In genomic region chr2:148427553-148427952, GRCm38 (mm10) we compare ENCODE assay signal across 21 mouse cellular contexts. TPM values are rescaled to one million over a fixed set of nuclear protein-coding genes. Genes with fewer than 3 reads are reported as not detected.
DNase-seq lines count a peak whose midpoint lies in the region; ATAC-seq and TF ChIP-seq lines count a peak whose summit lies in the region.
"Had no signal": no experiment of that assay in that cellular context is flagged by ENCODE, and none has a peak within 500 bp of the region (broad histone marks: within the 10 kb centered on the region; RNA-seq: fewer than 3 reads in every experiment).

No protein-coding gene starts in this region.

- DNase-seq in heart, postnatal 0 days (ENCODE audit: low spot score) = peak; percentile 3
- DNase-seq in heart, postnatal 10 days = no peak
- no peak for DNase-seq in lung, postnatal 10 days
- DNase-seq in adipocyte (ENCODE audit: low spot score) = peak; percentile 78
- no peak for DNase-seq in right cerebral cortex, adult 2 months (ENCODE audit: low spot score in 2 of 2)
- no peak for DNase-seq in left cerebral cortex, adult 11 months (ENCODE audit: low spot score)
- DNase-seq: adrenal gland, postnatal 14 days; cerebellum, adult 18-20 months; cerebellum, adult 9-11 months; cerebellum, postnatal 36 days; forebrain, postnatal 0 days; gastrocnemius, postnatal 36 days; heart, postnatal 36 days had no signal

- H3K27me3 ChIP-seq in heart, postnatal 0 days (ENCODE audit: control insufficient read depth, insufficient read depth, low read length) = no peaks in the 10 kb centered on the region
- H3K27me3 ChIP-seq in lung, embryonic 16.5 days (ENCODE audit: control insufficient read depth, insufficient read depth, low read depth, low read length) = no peaks in the 10 kb centered on the region
- H3K27me3 ChIP-seq: forebrain, embryonic 13.5 days; heart, embryonic 15.5 days; hindbrain, embryonic 15.5 days had no signal

- no peaks in the 10 kb centered on the region for H3K4me1 ChIP-seq in heart, postnatal 0 days (ENCODE audit: control insufficient read depth, insufficient read depth)
- peaks cover 12% of the 10 kb centered on the region; the same call in 1 of the 2 replicates for H3K4me1 ChIP-seq in lung, embryonic 16.5 days (replicated peaks; ENCODE audit: control insufficient read depth, insufficient read depth, low read length)
- H3K4me1 ChIP-seq: forebrain, embryonic 13.5 days; heart, embryonic 15.5 days; hindbrain, embryonic 15.5 days had no signal

- no peak overlapping the region for H3K9ac ChIP-seq in heart, postnatal 0 days (replicated peaks; ENCODE audit: low read depth, low read length)
- no peak overlapping the region for H3K9ac ChIP-seq in lung, embryonic 16.5 days (ENCODE audit: low read length)
- H3K9ac ChIP-seq: forebrain, embryonic 13.5 days; forebrain, postnatal 0 days; heart, embryonic 15.5 days; hindbrain, embryonic 15.5 days had no signal

- H3K36me3 ChIP-seq in heart, postnatal 0 days (replicated peaks; ENCODE audit: control insufficient read depth, insufficient read depth, low read length) = no peaks in the 10 kb centered on the region
- H3K36me3 ChIP-seq in lung, embryonic 16.5 days (ENCODE audit: control insufficient read depth, insufficient read depth, low read length) = no peaks in the 10 kb centered on the region
- H3K36me3 ChIP-seq: embryonic facial prominence, embryonic 10.5 days; G1E; heart, embryonic 15.5 days; hindbrain, embryonic 15.5 days had no signal

- H3K4me2 ChIP-seq in heart, postnatal 0 days (ENCODE audit: low read depth, low read length) = no peak overlapping the region
- no peak overlapping the region for H3K4me2 ChIP-seq in lung, embryonic 16.5 days (ENCODE audit: low read depth, low read length)
- H3K4me2 ChIP-seq: forebrain, embryonic 13.5 days; heart, embryonic 15.5 days; hindbrain, embryonic 15.5 days had no signal

- WGBS in heart, postnatal 0 days = 82% methylated on average over 3 of the region's 3 CpGs
- 57% methylated on average over 3 of the region's 3 CpGs for WGBS in lung, embryonic 16.5 days

- ATAC-seq in heart, postnatal 0 days (ENCODE audit: insufficient read depth, low read depth) = no peak
- 0 out of 2 replicates have a peak, but pooled peaks have one; percentile 10 for ATAC-seq in lung, embryonic 16.5 days (ENCODE audit: low read depth)
- ATAC-seq in granulocyte monocyte progenitor cell, adult 5-6 weeks (replicated peaks; ENCODE audit: poor library complexity, severe bottlenecking) = peak; percentile 15; the same call in 1 of the 2 replicates
- ATAC-seq: CD4-positive, CD25-positive, alpha-beta regulatory T cell, adult 4 months; forebrain, embryonic 13.5 days; forebrain, postnatal 0 days had no signal

- no peak for TF ChIP-seq EP300 in heart, postnatal 0 days (IDR thresholded peaks at IDR 0.05; ENCODE audit: low read depth)

- TF ChIP-seq CTCF in heart, postnatal 0 days (IDR thresholded peaks at IDR 0.05; ENCODE audit: low read depth) = no peak

- H3K27ac ChIP-seq in heart, postnatal 0 days (ENCODE audit: low read depth) = no peak overlapping the region
- no peak overlapping the region for H3K27ac ChIP-seq in lung, embryonic 16.5 days (ENCODE audit: low read length)
- H3K27ac ChIP-seq: embryonic facial prominence, embryonic 10.5 days; forebrain, embryonic 13.5 days; heart, embryonic 15.5 days; hindbrain, embryonic 15.5 days had no signal

- H3K4me3 ChIP-seq in heart, postnatal 0 days (ENCODE audit: low read depth, low read length) = no peak overlapping the region
- H3K4me3 ChIP-seq in lung, embryonic 16.5 days (ENCODE audit: low read length) = no peak overlapping the region
- H3K4me3 ChIP-seq: embryonic facial prominence, embryonic 10.5 days; forebrain, embryonic 13.5 days; heart, embryonic 15.5 days; hindbrain, embryonic 15.5 days had no signal

- intact Hi-C loops in heart, postnatal 10 days (cut with DNase I) = no loop called here

- H3K9me3 ChIP-seq in heart, postnatal 0 days (replicated peaks; ENCODE audit: control insufficient read depth, low read length) = no peaks in the 10 kb centered on the region
- H3K9me3 ChIP-seq in lung, embryonic 16.5 days (ENCODE audit: control insufficient read depth, low read length) = no peaks in the 10 kb centered on the region
- H3K9me3 ChIP-seq: embryonic facial prominence, embryonic 10.5 days; forebrain, embryonic 13.5 days; heart, embryonic 15.5 days; hindbrain, embryonic 15.5 days had no signal

RNA-seq across cellular contexts. Expression of gene Cd93, which starts 15.8 kb away (rescaled TPM):
- total RNA-seq in heart, postnatal 0 days (2014; rRNA removed; ENCODE audit: low replicate concordance) = 106 and 120 TPM in 2 replicates
- 21.1 and 21.2 TPM in 2 replicates for polyA plus RNA-seq in heart, postnatal 0 days (2015; fragmentation: Nextera tagmentation; extraction: Ambion mirVana)
- 100 to 1,000 TPM; 163 to 201 TPM for total RNA-seq in heart, postnatal 10 days (2021)
- polyA plus RNA-seq in lung, embryonic 16.5 days (2015; fragmentation: Nextera tagmentation; extraction: Ambion mirVana) = 38.3 and 40.2 TPM in 2 replicates
- 148 and 150 TPM in 2 replicates for total RNA-seq in granulocyte monocyte progenitor cell, adult 5-6 weeks (2014; fragmentation: Nextera tagmentation)
- total RNA-seq in granulocyte monocyte progenitor cell, adult 5-6 weeks (2017) = 145 TPM in 2 replicates

RNA-seq across cellular contexts. Expression of gene Thbd, which starts 19.6 kb away (rescaled TPM):
- total RNA-seq in heart, postnatal 0 days (2014; rRNA removed; ENCODE audit: low replicate concordance) = 50.6 and 52.6 TPM in 2 replicates
- 15.6 and 16.5 TPM in 2 replicates for polyA plus RNA-seq in heart, postnatal 0 days (2015; fragmentation: Nextera tagmentation; extraction: Ambion mirVana)
- total RNA-seq in heart, postnatal 10 days (2021) = 10 to 100 TPM; 54.0 to 55.4 TPM
- polyA plus RNA-seq in lung, embryonic 16.5 days (2015; fragmentation: Nextera tagmentation; extraction: Ambion mirVana) = 100.0 and 109 TPM in 2 replicates
- 9.7 and 14.6 TPM in 2 replicates for total RNA-seq in granulocyte monocyte progenitor cell, adult 5-6 weeks (2014; fragmentation: Nextera tagmentation)
- 11.8 and 13.0 TPM in 2 replicates for total RNA-seq in granulocyte monocyte progenitor cell, adult 5-6 weeks (2017)
- total RNA-seq: G1E had no signal
- polyA plus RNA-seq: G1E had no signal

RNA-seq across cellular contexts. Expression of gene Sstr4, which starts 32.4 kb away (rescaled TPM):
- total RNA-seq in heart, postnatal 0 days (2014; rRNA removed; ENCODE audit: low replicate concordance) = 0.31 and 4.4 TPM in 2 replicates
- 0.14 and 0.43 TPM in 2 replicates for polyA plus RNA-seq in heart, postnatal 0 days (2015; fragmentation: Nextera tagmentation; extraction: Ambion mirVana)
- total RNA-seq in heart, postnatal 10 days (2021) = under 1 TPM; 0.77 to 0.89 TPM
- polyA plus RNA-seq in lung, embryonic 16.5 days (2015; fragmentation: Nextera tagmentation; extraction: Ambion mirVana) = 3.1 and 3.8 TPM in 2 replicates
- total RNA-seq in granulocyte monocyte progenitor cell, adult 5-6 weeks (2014; fragmentation: Nextera tagmentation) = not detected in 2 replicates
- not detected in 2 replicates for total RNA-seq in granulocyte monocyte progenitor cell, adult 5-6 weeks (2017)
- total RNA-seq: G1E had no signal
- polyA plus RNA-seq: CD4-positive, CD25-positive, alpha-beta regulatory T cell, adult 4 months; G1E had no signal

Comparison
In these comparisons a context has a peak if more than half of its experiments do, and no peak if none do; other contexts are left out.
1. DNase-seq: peak in heart, postnatal 0 days (single experiment) and adipocyte (single experiment); none in heart, postnatal 10 days (0 of 2), lung, postnatal 10 days (single experiment), right cerebral cortex, adult 2 months (0 of 2) and left cerebral cortex, adult 11 months (single experiment).